Mouse (Mus musculus) testis, adult 2 months (tissue): Measurements from ENCODE around the gene Rbm15b.

ENCODE experiments used
- CTCF ChIP-seq: fragments of 200-500 bp; IDR thresholded peaks from 2 replicates; pipeline ENCODE4 v1.5.1; 2012; ENCODE audit warnings: low read depth, mild to moderate bottlenecking, inconsistent platforms, low read length, moderate library complexity; ENCODE audit not compliant: control insufficient read depth, insufficient read depth, insufficient replicate concordance
- POLR2A ChIP-seq: fragments of 200-500 bp; IDR thresholded peaks from 2 replicates; pipeline ENCODE4 v1.6.1; 2012; ENCODE audit warnings: low read depth, mild to moderate bottlenecking, inconsistent platforms, low read length, moderate library complexity; ENCODE audit not compliant: control insufficient read depth

- TF ChIP-seq POLR2A (no peak), CTCF (no peak)
Observed at GRCm38 (mm10) chr9:106840569-106840968, 46.7 kb downstream of the Rbm15b start.
